Mouse (Mus musculus) thymus, postnatal 10 days (tissue): Measurements from ENCODE around the gene Selp.

Experiments used
- DNase-seq, 2 experiments: peaks; one replicate each; pipeline ENCODE4 v3.0.0; 2021; ENCODE audit warnings: low spot score in 2 of 2

Selp gene

DNA sequence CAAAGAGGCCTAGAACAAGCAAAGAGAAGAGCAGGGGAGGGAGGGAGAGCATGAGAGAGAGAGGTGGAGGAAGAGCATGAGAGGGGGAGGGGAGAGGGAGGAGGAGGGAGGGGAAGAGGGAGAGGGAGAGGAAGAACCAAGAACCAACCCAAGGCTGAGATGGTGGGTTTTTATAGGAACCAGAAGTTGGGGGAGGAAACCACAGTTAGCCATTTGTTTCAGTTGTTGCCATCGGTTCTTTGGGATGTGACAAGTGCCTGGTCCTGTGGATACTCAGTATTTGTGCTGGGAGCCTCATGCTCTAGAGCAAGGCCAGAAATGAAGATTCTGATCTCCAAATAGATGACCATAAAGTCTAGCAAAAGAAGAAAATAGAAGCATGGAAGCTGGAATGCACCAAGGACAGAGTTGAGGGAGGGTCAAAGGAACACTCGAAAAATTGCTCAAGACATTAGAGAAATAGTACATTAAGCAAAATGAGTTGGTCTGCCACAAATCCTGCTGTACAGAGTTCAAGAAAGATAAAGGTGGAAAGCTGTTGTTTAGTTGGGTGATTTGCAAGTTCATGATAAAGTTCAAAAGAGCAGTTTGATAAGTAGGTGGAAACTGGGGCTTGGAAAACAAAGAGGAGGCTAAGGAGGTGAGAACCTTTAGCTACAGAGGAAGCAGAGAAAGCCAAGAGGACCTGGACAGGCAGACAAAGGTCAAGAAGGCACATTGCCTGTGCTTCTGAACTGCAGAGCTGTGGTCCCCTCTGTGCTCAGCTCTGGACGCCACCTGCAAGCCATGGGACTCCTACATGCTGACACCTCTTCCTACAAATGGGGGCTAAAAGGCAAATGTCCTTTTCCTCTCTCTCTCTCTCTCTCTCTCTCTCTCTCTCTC is 5.1 kb downstream of the Selp start:
- no peak for DNase-seq

DNA sequence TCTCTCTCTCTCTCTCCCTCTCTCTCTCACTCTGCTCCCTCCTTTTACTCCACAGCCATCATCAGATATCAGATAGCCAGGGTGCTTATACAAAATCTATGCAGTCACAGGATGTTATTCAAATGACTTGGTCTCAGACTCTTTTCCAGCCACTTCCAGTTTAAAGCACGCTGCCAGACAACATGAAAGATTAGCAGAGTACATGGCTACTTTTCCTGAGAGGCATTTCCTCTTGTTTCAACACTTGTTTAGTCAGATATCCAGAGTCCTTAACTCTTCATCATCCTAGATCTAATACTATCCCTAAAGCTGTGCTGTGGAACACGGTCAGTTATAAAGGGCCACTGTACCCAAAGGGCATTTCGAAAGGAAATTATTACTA is 5.7 kb downstream of the Selp start:
- DNase-seq = no peak

- DNase-seq = no peak
Observed at GRCm38 (mm10) chr1:164123836-164124235, 8.8 kb downstream of the Selp start.

DNA sequence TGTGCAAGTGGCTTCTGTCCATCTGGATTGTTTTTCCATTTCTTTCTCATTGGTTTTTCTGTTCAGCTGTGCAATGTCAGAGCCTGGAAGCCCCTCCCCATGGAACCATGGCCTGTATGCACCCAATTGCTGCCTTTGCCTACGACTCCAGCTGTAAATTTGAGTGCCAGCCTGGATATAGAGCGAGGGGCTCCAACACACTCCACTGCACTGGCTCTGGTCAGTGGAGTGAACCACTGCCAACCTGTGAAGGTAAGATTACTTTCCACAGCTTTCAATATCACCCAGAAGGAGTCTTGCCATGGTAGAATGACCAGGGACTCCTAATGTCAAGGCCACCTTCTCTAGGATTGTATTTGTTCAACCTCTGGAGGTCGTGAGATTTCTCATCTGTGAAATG is 14.9 kb downstream of the Selp start:
- no peak for DNase-seq

DNA sequence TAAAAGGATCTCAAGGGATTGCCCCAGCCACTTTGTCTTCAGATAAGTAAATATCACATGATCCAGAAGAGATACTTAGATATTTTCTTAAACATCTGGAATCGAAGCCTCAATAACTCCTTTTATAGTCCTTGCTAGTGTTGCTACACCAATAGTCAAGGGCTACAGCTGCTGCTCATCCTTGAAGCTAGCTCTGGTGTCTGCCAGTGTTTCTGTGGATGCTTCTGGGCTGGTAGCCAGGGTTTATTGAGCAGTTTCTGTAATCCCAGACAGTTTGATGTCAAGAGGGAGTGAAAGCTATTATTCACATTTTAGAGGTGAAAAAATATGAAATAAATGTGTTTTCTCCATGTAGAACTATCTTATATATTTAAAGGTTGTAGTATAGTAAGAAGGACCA is 17.5 kb downstream of the Selp start:
- no peak for DNase-seq

- DNase-seq = no peak
Observed at GRCm38 (mm10) chr1:164134101-164134500, 19.0 kb downstream of the Selp start.

- peak in 1 of 2 experiments; percentile 20 for DNase-seq
Observed at GRCm38 (mm10) chr1:164135360-164135759, 20.3 kb downstream of the Selp start.

DNA sequence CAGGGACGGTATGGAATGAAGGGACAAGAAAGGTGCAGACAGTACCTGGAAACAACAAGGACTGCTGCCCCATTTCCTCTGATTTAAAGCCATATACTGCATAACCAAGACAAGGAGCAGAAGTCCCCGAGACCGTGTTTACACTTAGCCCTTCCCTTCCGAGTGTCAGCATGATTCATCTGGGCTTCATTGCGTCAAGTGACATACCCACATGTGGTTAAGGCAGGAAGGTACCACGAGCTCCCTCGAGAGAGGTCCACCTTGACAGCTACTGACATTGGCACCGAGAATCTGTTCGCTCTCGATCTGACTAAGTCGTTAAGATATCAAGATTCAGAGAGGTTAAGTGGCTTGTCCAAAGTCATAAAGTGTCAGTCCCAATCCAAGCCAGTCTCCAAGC is 20.9 kb downstream of the Selp start:
- DNase-seq = peak; percentile 5 to 17

GRCm38 (mm10) chr1:164136636-164137035 is 21.6 kb downstream of the Selp start:
- no peak for DNase-seq

- DNase-seq = peak; percentile 75 to 91
Observed at GRCm38 (mm10) chr1:164138365-164139130, 23.5 kb downstream of the Selp start.

GRCm38 (mm10) chr1:164139464-164139863 is 24.4 kb downstream of the Selp start:
- no peak for DNase-seq

DNA sequence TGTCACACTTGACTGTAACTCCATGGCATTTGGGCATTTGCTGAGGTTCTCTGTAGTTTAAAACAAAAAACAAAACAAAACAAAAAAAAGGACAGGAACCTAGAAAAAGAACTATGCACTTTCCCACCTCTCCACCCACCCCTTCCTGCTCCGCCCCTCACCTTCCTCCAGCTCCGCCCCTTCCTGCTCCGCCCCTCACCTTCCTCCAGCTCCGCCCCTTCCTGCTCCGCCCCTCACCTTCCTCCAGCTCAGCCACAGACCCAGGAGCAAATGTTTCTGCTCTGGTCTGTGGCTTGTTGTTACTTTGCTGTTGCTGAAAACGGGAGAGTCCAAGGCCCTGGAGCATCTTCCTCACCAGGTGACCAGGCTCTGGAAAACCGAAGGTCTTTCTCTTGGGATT is 34.0 kb downstream of the Selp start:
- peak; percentile 23 for DNase-seq

DNA sequence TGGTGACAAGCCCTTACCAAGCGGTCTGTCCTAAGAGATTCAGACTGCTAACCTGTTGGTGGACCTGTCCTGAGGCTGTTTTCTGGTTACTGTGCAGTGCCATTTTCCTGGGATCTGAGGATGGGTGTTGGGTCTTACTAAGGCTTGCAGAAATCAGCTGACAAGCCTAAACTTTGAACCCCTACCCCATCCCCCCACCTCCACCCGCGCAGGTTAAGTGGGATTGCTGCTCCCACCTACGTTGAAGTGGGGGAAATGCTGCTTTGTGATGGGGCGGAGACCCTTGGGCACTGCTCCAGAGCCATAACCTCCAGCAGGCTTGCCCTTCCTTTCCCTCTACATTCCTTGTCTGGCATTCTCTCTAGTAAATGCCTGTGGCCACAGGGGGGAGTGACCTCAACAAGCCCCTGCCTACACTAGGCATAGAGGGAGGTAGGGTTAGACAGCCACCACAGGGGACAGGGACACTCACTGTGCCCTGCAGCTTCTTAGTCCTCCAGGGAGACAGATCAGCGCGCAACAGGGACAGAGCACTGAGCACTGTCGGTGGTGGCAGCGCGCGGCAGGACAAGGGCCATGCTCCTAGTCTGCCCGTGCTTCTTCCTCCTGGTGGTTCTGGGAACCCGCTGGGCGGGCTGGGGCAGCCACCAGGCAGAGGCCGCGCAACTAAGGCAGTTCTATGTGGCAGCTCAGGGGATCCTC is 36.5 kb downstream of the Selp start, which contains the start of gene F5:
TSS of gene F5 (plus strand) at position 452 of the 702 bp plus-strand sequence.
- DNase-seq = no peak

DNA sequence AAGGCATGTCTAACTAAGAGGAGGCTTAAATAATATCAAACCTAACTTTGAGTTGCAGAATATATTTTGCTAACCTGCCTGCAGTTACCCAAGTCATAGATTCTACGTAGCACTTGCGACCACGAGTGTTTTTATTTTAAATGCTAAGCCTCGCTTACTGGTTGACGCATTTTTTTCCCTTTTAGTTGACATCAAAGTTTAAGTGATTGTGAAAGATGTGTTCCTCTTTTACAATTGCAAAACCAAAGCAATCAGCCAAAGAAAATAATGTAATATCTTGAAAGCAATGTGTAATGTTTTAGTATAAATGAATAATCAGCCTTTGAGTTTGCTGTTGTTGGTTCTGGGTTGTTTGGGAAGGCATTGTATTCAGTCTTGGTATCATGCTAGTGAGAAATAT is 37.8 kb downstream of the Selp start:
- DNase-seq = no peak

GRCm38 (mm10) chr1:164154983-164155382 is 39.9 kb downstream of the Selp start:
- no peak for DNase-seq

GRCm38 (mm10) chr1:164158571-164158970 is 43.5 kb downstream of the Selp start:
- DNase-seq = no peak

GRCm38 (mm10) chr1:164159781-164160180 is 44.7 kb downstream of the Selp start:
- no peak for DNase-seq

GRCm38 (mm10) chr1:164162745-164163144 is 47.7 kb downstream of the Selp start:
- no peak for DNase-seq

GRCm38 (mm10) chr1:164168818-164169217 is 53.8 kb downstream of the Selp start:
- no peak for DNase-seq

GRCm38 (mm10) chr1:164170434-164170833 is 55.4 kb downstream of the Selp start:
- DNase-seq = no peak

DNA sequence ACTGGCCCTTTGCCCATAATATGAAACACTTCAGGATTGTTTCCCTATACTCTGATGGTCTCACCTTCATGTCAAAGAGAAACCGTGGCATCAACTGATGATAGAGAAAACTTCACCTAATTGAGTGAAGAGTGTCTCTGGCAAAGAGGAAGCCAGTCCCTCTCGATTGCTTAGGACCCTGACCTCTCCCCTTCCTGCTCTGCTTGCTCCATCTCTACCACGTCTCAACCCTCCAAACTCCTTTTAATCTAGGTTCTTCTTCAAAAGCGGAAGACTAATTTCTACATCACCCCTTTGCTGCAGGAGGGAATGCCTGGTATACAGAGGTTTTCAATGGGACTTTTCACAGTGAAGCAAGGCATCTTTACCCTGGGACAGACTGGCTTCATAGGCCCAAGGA is 58.1 kb downstream of the Selp start:
- DNase-seq = no peak

- DNase-seq = no peak
Observed at GRCm38 (mm10) chr1:164176856-164177255, 61.8 kb downstream of the Selp start.
